Mouse (Mus musculus) heart, adult 11 months (tissue): ENCODE data around the gene Cacna1i.

ENCODE experiments used
- DNase-seq: peaks from one replicate; pipeline ENCODE4 v3.0.0; 2022

The Cacna1i gene

DNA sequence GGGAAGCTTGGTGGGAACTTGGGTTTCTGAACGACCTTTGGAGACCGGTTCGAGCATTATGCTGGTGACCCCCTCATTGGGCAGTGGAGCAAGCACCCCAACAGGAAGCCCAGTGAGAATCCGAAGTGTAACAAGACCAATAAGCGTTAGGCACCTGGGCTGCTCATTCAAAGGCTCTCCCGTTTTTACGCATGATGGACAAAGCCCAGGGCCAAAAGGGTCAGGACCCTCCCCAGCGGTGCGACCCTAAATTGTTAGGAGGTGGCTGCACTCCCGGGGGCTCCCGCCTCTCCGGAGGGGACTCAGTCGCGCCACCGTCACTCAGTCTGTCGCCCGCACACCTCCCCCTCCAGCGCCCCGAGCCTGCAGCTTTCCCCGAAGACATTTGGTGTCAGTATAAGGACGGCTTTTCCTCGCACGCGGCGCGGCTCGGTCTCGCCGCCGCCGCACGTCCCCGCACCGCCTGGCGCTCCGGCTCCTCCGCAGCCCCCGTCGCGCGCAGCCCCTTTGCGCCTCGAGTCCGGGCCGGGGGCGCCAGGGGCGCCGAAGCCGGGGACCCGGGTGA lies at the start of gene Cacna1i:
TSS of gene Cacna1i (plus strand) at position 388 of the 565 bp plus-strand sequence.
- no peak for DNase-seq

- DNase-seq: peak; percentile 84
Measured at GRCm38 (mm10) chr15:80248135-80248534, 38.9 kb upstream of the Cacna1i start.

GRCm38 (mm10) chr15:80248596-80248995 lies 38.4 kb upstream of the Cacna1i start:
- no peak for DNase-seq

GRCm38 (mm10) chr15:80249672-80250071 lies 37.4 kb upstream of the Cacna1i start:
- DNase-seq: peak; percentile 91

DNA sequence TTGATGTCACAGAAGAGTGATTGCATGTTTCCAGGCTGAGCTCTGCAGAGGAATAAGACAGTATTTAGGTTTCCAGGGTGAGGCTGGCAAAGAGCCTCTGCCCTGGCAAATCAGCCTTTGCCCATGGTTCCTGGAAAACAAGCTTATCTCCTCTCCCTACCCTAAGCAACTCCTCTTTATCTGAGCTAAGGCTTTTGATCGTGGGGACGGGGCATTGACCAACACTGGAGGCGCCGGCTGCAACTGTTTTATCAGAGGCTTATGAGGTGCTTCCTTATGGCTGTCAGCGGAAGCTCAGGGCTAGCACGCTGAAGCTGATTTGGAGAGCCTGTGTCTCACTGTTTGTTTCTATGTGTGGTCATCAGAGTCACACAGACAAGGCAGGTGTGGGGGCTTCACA lies 36.5 kb upstream of the Cacna1i start:
- DNase-seq: no peak

DNA sequence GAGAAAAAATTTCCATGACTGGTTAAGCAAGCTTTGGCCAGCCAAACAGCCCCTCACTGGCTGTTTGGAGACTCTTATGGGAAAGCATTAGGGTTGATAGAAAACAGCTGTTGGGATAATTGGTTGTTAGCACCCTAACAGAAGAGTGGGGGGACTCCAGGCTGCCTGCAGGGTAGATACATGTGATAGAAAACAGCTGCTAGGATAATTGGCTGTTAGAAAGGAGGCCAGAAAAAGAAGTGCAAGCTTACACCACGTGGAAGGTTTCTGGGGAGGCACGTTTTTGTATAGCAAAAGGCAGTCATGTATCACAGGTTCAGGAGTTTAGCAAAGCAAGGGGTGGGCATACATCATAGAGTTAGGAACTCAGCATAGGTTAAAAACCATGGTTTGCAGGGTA lies 33.5 kb upstream of the Cacna1i start:
- peak; percentile 89 for DNase-seq

DNA sequence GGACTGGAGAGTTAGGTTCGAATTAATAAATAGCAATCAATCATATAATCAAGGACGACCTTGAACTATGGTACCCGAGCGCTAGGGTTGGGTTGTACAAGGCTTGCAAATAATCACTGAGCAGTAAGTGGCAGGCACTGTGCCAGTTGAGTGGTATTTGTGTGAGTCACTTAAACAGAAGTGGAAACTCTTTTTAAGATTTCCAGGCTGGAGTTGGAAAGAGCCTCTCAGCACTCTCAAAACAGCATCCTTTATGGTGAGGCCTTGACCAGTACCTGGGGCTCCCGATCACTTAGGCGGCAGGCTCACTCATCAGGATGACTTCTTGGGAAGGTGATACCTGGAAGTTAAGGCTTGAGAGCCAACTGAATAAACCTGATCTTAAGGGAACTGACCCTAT lies 32.8 kb upstream of the Cacna1i start:
- DNase-seq: peak; percentile 92

DNA sequence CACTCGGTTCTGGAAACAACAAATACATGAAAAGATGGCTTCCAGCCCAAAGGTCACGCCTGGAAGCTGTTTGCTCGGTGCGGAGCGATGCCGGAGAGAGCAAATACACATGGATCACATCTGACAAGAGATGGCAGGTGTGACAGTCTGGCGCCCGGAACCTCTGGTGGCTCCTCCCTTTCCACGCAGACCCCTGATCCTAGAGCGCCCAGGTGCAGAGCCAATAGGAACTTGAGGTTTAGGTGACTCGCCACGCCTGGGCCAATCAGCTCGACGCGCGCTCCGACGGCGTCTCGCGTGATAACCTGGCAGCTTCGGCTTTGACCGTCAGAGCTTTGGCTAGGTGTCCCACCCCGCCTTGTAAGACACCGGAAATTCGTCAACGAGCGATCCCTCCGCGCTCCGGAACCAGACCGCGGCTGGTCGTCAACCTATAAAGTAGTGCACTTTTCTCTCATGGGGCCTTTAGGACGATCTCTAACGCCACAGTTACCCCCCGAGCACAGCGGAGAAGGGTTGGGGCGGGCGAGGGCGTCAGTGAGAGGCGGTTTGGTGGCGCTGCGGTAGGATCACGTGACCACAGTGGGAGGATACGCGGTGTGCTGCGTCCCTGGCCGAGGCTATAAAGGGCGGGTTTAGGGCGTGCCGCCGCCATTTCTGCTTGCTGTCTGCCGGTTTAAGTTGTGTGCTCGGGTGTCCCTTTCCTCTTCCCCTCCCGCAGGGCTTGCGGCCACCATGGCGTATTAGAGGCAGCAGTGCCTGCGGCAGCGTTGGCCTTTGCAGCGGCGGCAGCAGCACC lies 32.0 kb upstream of the Cacna1i start, which contains the start of gene Atf4:
TSS of gene Atf4 (plus strand) at position 338 of the 799 bp plus-strand sequence.
- peak; percentile 100 for DNase-seq

GRCm38 (mm10) chr15:80255646-80256121 lies 31.4 kb upstream of the Cacna1i start:
- peak; percentile 99 for DNase-seq

GRCm38 (mm10) chr15:80256242-80256641 lies 30.8 kb upstream of the Cacna1i start:
- peak; percentile 96 for DNase-seq

GRCm38 (mm10) chr15:80256656-80257601 lies 30.1 kb upstream of the Cacna1i start:
- DNase-seq: peak; percentile 93

DNA sequence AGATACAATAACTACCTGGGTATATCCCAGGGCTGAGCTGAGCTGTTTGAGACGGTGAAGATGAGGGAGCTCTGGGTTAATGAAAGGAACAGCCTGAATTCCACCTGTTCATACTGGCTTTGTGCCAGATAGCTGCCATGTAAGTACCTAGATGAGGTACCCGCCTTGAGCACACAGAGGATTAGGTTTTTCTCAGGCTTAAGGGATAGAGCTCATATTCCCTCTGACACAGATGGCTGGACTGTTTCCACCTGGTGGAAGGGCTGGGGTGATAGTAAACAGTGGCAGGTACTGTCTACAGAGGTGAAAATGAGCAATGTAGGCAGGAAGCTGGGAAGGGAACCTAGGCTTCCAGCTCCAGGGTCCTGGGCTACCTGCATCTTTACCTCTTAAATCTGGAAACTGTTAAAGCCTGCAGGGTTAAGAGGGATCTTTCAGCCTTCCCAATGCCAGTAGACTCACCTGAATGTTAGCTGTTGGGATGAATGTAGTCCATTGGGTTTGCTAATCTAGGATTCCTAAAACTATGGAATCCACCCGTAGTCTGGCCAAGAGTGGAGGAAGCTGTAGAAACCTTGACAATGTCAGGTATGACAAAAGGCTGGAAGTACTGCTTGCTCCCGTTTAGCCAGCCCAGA lies 29.3 kb upstream of the Cacna1i start:
- DNase-seq: peak; percentile 90

- DNase-seq: peak; percentile 92
Measured at GRCm38 (mm10) chr15:80258240-80259170, 28.5 kb upstream of the Cacna1i start.

DNA sequence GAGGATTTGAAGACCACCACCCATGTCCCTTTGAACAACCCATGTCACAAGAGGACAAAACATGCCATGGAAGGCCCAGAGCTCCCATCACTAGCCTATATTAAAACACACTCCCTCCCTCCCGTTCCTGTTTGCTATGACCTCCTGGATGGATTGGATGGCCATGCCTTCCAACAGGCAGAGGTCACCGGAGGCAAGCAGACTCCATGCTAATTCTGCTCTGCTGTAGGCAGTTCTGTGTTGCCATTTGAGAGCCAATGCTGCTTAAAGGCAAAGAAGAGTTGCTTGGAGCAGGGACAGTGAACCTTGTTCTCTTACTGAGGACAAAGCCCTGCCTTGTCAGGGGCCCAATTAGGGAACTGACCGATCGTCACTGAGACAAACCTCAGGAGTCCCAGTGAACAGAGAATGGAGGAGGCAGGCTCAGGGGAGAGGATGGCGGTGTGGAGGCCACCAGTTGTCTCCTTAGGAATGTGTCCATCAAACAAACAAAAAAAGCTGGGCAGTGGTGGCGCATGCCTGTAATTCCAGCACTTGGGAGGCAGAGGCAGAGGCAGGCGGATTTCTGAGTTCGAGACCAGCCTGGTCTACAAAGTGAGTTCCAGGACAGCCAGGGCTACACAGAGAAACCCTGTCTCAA lies 27.5 kb upstream of the Cacna1i start:
- peak; percentile 87 for DNase-seq

DNA sequence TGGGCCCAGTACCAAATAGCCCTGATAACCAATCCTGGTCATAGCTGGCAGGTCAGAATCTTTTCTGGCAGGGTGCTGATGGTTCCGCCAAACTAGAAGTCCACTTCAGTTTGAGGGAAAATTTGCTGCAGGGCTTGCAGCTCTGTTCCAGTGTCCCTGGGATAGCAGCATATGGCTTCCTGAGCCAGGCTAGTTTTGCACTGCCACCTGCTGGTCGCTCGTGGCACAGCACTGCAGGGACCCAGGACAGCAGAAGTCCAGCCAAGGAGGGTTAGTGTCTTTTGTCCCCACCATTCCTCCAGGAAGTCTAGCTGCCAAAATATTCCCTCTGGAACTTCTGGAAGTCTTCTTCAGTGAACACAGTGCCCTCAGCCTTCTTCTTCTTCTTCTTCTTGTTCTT lies 26.4 kb upstream of the Cacna1i start:
- DNase-seq: peak; percentile 97

DNA sequence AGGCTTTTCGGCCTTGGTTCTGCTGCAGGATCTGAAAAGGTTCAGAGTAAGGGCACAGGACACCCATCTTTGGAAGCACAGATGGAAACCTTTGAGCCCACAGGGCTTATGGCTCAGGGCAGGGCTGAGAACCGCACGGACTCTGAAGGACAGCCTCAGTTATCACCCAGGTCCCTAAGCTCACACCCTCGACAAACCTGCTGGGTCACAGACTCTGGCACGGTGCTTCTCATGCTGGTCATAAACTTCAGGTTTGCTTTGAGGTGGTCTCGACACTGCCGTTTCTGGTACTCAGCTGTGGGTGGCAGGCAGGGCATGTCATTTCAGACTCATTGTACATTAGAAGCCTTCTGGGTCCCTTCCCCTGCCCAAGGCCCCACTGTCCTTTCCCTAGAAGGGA lies 25.9 kb upstream of the Cacna1i start:
- peak; percentile 91 for DNase-seq

GRCm38 (mm10) chr15:80263610-80264575 lies 23.1 kb upstream of the Cacna1i start, which contains the start of gene Rps19bp1:
Gene Rps19bp1, minus strand, starts transcription at chr15:80264315.
- DNase-seq: peak; percentile 98

DNA sequence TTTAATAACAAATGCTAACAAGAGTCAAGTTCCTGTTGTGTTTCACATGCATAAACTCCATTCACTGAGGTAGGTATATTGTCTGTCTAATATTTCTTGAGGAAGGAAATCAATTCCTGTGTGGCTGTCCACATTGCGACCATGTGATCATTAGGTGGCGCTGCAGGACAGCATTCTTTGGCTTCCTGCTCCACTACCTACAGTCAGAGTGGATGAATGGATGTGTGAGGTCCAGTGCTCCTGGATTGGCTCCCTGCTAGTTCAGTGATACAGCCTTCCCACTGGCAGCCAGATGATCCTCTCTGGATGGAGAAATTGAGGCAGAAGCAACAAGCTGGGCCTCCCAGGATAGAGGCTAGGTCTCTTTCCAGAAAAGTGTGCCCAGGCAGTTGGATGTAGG lies 20.8 kb upstream of the Cacna1i start:
- peak; percentile 94 for DNase-seq

DNA sequence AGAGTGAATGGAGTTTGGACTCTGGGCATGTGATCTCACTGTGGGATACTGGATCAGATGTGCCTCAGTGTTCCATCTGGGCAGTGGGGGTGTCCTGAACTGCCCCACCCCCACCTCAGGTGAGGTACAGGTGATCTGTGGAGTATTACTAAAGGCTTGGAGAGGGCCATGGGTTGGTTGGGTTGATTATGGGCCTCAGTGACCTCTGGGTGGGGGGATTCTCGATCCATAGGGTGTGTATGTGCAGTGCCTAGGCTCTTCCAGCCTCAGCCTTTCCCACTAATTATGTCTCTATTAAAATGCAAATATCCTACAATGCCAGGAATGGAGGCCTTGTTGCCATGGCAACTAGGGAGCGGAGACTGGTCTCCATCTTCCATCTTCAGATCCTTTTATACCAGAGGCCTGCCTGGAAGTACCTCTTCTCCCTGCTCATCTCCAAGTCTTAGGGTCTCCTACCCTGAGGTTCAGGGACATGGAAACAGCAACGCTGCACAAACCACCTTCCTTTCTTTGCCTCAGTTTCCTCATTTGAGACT lies 15.1 kb upstream of the Cacna1i start:
- no peak for DNase-seq
